Mouse (Mus musculus) heart, postnatal 10 days (tissue): ENCODE data around the gene Vdr. TPM values are rescaled to one million over a fixed set of nuclear protein-coding genes. Genes with fewer than 3 reads are reported as not detected.

ENCODE experiments used
- DNase-seq, 2 experiments: peaks; one replicate each; pipeline ENCODE4 v3.0.0; 2021
- intact Hi-C: fragments of 180-260 bp; cut with DNase I; formaldehyde crosslinking; loops from one replicate; pipeline ENCODE4 v1.15.1; 2025
- total RNA-seq, 2 experiments: library from RNA; stranded (reverse); gene quantifications; 2 replicates each; pipeline ENCODE4 v1.2.3; 2021

Vdr gene
- 1 to 10 TPM; 1.6 to 2.3 TPM for total RNA-seq

DNA sequence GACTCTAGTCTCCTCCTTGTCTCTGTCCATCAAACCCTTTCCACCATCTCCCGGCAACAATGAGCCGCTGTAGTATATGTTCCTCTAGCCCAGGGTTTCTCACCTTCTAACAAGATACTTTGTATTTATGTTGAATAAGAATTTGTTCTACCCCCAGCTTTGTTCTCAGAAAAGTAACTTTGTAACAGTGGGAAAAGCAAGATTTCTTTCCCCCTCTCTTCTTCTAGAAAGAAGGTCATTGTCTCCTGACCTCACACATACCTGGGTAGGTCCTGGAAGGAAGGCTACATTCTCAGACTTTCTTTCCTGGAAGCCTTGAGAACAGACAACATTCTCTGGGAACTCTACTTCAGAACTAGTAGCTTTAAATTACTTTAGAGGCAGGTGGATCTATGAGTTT, at the start of gene Vdr:
Gene Vdr (minus strand): TSS at position 101 of the 400 bp plus-strand sequence.
- intact Hi-C loops, result no loop called here
- DNase-seq, result no peak

DNA sequence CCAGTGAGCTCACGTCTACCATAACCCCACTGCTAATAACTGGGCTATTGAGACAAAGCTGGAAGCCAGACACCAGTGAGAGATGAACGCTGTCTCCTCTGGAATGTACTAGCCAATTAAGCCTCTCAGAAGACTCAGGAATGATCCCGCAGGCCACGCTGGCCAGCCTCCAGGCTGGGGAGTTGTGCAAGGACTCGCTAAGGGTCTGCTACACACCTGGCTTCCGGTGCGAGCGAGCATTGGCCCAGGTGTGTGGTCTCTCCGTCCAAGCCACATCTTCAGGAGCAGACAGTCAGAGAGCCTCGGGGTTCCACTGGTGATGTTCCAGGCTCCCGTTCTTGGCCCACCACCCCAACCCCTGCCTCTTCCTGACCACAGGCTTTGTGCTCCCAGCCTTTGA, 46.0 kb upstream of the Vdr start:
- no peak for DNase-seq
- intact Hi-C loops, result no loop called here

DNA sequence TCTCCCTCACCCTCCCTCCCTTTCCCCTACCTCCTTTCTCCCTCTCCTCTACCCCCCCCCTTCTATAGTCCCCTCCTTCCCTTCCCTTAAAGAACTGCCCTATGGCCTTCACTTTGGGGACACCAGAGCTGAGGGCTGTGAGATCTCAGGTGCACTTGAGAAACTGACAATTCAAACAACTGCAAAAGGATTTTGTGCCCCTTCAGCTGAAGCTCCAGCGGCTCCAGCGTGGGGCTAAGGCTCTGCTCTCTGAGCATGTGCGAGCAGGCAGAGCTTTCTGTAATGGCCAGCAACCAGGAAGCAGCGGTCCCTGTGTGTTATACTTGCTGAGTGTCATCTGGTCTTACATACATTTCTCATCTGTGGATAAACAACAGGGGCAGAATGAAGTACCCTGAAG, 45.3 kb upstream of the Vdr start:
- DNase-seq, result no peak
- intact Hi-C loops, result no loop called here

DNA sequence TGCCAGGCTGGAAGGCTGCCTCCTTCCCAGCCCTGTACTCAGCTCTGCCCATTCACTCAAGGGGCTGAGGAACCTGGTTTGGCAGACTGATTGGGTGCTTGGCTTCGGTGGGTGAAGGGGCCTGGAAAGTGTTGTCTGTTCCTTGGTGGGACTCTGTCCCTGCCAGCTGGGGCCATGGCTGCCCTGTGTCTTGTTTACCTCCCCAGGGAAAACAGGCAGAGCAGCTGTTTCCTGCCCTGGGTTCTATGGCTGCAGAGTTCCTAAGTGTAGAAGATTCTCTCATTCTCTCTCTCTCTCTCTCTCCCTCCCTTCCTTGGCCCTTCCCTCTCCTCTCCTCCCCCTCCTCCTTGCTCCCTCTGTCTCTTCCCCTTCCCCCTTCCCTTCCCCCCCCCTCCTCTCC, 44.9 kb upstream of the Vdr start:
- intact Hi-C loops, result no loop called here
- DNase-seq, result no peak

DNA sequence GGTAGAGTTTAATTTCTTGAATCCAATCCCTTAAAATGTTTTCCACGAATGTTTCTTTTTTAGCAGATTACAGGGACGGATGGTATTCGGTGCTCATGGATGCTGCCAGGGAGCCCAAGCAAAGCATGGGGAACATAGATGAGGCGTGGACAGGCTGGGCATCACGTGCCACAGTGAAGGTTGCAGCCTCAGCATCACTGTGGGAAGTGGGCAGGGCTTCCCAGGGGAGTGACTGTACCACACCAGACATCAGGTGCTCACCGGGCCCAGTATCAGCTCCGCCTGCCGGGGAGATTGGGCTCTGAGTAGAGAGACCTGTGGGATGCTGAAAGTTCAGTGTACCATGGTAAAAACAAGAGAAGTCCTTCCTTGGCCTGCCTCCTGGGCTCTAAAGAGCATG, 44.2 kb upstream of the Vdr start:
- intact Hi-C loops, result loop anchor here (5.0 kb wide), 2 partner anchors 167 to 237 kb away; no protein-coding TSS in a partner anchor
- DNase-seq, result no peak

- intact Hi-C loops, result loop anchor here (1.0 to 5.0 kb wide), 4 partner anchors 49 to 236 kb away; no protein-coding TSS in a partner anchor
- no peak for DNase-seq
Measured at GRCm38 (mm10) chr15:97952889-97953189, 42.4 kb upstream of the Vdr start.

DNA sequence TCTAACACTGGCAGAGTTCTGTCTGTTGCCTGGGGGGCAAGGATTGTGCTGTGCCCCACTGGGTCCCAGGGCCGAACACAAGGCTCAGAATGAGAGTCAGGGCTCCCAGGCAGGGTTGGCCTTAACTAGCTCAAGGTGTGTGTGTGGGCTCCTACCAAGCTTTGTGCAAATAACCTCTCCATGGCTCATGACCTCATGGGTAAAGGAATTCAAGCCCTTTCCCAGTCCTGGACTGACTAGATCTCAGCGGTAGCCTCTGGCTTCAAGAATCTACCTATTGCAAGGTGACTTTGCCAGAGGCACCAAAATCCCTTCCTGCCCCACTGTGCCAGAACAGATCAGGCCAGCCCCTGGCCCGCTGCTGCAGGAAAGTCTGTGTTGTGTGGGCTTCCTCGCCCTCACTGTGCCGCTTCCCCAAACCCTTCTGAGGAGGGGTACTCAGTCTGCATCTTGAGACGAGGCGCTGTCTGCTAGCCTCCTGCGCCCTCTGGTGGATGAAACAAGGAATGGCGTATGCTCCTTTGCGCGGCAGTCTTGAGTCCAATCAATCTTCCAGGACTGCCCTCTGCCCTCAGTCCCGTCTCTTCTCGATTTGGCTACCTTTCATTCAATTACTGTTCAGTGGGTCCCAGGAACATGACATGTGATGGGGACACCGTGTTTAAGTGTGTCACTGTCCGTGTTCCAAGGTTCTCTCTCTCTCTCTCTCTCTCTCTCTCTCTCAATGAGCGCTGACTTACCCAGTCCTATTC, 41.9 kb upstream of the Vdr start:
- intact Hi-C loops, result loop anchor here (1.0 to 5.0 kb wide), 3 partner anchors 48 to 235 kb away; no protein-coding TSS in a partner anchor
- DNase-seq, result peak; percentile 67 to 78

- no peak for DNase-seq
- intact Hi-C loops, result loop anchor here (2.0 to 5.0 kb wide), 3 partner anchors 79 to 233 kb away; no protein-coding TSS in a partner anchor
Measured at GRCm38 (mm10) chr15:97950240-97950639, 39.8 kb upstream of the Vdr start.

- intact Hi-C loops, result loop anchor here (2.0 to 5.0 kb wide), 3 partner anchors 79 to 232 kb away; no protein-coding TSS in a partner anchor
- DNase-seq, result no peak
Measured at GRCm38 (mm10) chr15:97949706-97950105, 39.3 kb upstream of the Vdr start.

DNA sequence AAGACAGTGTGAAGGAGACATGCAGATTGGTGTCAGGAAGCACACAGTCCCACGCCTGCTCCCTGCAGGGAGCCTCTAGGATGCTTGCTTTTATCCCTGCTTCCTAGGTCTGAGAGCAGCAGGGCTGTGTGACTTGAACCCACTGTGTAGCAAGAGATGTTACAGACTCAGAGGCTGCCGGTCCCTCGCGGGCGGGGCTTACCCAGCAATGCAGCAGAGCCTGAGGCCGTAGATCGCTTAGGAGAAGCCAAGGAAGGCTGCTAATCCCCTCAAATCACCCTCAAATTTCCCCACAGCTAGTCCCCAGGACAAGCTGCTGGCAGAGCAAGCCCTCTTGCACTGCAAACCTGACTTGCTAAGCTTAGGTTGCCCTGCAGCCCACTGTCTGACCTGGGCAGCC, 38.3 kb upstream of the Vdr start:
- DNase-seq, result no peak
- intact Hi-C loops, result no loop called here

- no peak for DNase-seq
- intact Hi-C loops, result no loop called here
Measured at GRCm38 (mm10) chr15:97945656-97946315, 35.4 kb upstream of the Vdr start.

DNA sequence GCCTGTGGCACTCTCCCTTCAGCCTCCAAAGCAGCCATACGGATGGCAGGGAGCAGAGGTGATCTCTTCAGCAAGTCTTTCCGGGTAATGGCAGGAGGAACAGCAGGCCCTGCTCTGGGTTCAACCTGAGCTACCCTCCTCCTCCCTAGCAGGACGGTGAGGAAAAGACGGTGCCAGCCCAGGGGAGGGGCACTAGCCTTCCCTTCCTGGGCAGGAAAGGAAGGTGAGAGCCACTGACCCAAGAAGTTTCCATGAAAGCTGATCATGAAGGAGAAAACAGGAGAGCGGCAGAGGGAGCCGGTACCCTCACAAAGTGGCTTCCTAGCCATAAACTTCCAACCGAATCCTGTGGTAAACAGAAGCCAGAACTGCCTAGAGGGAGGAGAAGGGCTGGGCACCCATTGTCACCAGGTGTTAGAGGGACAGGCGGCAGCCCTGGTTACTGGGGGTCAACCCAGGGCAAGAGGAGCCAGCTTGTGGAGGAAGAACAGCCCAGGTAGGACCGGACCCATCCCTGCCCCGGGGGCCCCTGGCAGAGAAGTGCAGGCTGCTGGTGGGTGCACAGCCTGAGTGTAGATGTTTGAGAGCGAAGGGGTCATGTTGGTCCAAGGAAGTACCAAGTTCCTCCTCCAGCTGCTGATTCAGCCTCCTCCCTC, 34.6 kb upstream of the Vdr start:
- DNase-seq, result no peak
- intact Hi-C loops, result no loop called here

- DNase-seq, result no peak
- intact Hi-C loops, result no loop called here
Measured at GRCm38 (mm10) chr15:97943356-97943755, 32.9 kb upstream of the Vdr start.

- intact Hi-C loops, result no loop called here
- no peak for DNase-seq
Measured at GRCm38 (mm10) chr15:97942538-97942937, 32.1 kb upstream of the Vdr start.

GRCm38 (mm10) chr15:97941306-97941705, 30.9 kb upstream of the Vdr start:
- intact Hi-C loops, result no loop called here
- no peak for DNase-seq

- no peak for DNase-seq
- intact Hi-C loops, result no loop called here
Measured at GRCm38 (mm10) chr15:97940088-97940487, 29.7 kb upstream of the Vdr start.

GRCm38 (mm10) chr15:97938580-97938979, 28.1 kb upstream of the Vdr start:
- intact Hi-C loops, result no loop called here
- DNase-seq, result peak; percentile 28 to 40

DNA sequence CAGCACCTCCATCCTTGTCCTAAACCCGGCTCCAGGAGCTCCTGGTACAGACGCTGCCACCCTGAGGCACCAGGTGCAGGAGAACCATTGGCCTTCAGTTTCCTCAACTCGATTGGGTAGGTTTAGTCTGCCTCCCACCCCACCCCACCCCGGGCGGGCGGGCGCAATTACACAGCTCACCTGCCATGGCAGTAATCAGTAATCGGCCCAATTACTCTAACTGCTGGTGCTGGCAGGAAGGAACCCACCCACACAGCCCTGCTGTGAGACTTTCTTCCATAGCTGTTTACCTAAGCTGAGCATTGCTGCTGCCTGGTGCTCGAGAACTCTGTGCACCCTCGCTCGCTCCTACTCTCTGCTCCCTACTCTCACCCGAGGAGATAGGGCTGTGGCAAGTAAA, 22.0 kb upstream of the Vdr start:
- no peak for DNase-seq
- intact Hi-C loops, result no loop called here

DNA sequence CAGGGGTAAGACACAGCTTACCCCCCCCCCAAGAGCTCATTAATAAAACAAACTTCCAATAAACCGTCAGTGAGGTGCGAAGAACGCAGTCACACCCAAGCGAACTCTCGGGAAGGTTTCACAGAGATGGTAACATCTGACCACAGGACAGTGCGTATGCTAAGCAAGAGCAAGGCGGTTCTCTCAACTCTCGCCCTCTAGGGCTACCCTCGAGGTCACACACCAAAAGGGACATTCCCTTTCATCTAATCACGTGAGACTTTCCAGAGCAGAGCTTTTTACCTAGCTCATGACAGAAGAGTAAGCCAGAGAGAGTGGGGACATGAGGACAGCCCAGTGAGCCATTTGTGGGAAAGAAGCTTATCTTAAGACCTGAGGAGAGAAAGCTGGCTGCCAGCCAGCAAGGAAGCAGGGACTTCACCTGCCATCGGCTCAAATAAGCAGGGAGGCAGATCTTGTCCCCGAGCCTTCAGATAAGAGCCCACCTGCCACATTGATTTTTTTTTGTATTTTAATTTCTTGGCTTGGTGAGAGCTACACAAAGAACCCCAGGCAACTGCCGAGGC, 18.9 kb upstream of the Vdr start:
- DNase-seq, result no peak
- intact Hi-C loops, result no loop called here

GRCm38 (mm10) chr15:97927821-97928220, 17.4 kb upstream of the Vdr start:
- intact Hi-C loops, result no loop called here
- DNase-seq, result no peak

- intact Hi-C loops, result no loop called here
- DNase-seq, result no peak
Measured at GRCm38 (mm10) chr15:97927018-97927417, 16.6 kb upstream of the Vdr start.
